Mouse (Mus musculus) T-cell, adult 2 months (primary cell): ENCODE measurements around the gene Kpna6.

Experiments used
- DNase-seq: peaks from one replicate; pipeline ENCODE4 v3.0.0; 2022; ENCODE audit warnings: low spot score

The Kpna6 gene

GRCm38 (mm10) chr4:129618031-129618430 is 54.5 kb downstream of the Kpna6 start:
- DNase-seq = no peak

- DNase-seq = no peak
Observed at GRCm38 (mm10) chr4:129617121-129617641, 55.4 kb downstream of the Kpna6 start.

- DNase-seq = no peak
Observed at GRCm38 (mm10) chr4:129616631-129617030, 55.9 kb downstream of the Kpna6 start.

- DNase-seq = no peak
Observed at GRCm38 (mm10) chr4:129615801-129616290, 56.7 kb downstream of the Kpna6 start.

- no peak for DNase-seq
Observed at GRCm38 (mm10) chr4:129614093-129614492, 58.5 kb downstream of the Kpna6 start, which contains the start of gene Dcdc2b. TSS of gene Dcdc2b (minus strand) at chr4:129614257.

GRCm38 (mm10) chr4:129610472-129610871 is 62.1 kb downstream of the Kpna6 start:
- DNase-seq = no peak

- DNase-seq = peak; percentile 51
Observed at GRCm38 (mm10) chr4:129610026-129610425, 62.5 kb downstream of the Kpna6 start.

GRCm38 (mm10) chr4:129609139-129609631 is 63.4 kb downstream of the Kpna6 start:
- DNase-seq = no peak

GRCm38 (mm10) chr4:129608426-129609025 is 64.0 kb downstream of the Kpna6 start:
- DNase-seq = peak; percentile 84

- peak; percentile 90 for DNase-seq
Observed at GRCm38 (mm10) chr4:129600233-129601158, 72.1 kb downstream of the Kpna6 start, which contains the start of the genes Eif3i and Tmem234. TSS of gene Eif3i (minus strand) at chr4:129600648. TSS of gene Tmem234 (plus strand) at chr4:129600668.
